Mouse (Mus musculus): ENCODE data around the gene Gm20388. TPM values are rescaled to one million over a fixed set of nuclear protein-coding genes. Genes with fewer than 3 reads are reported as not detected.

The Gm20388 gene
- total RNA-seq, 2 experiments from 2014 or later = 2.2 to 7.6 TPM

DNA sequence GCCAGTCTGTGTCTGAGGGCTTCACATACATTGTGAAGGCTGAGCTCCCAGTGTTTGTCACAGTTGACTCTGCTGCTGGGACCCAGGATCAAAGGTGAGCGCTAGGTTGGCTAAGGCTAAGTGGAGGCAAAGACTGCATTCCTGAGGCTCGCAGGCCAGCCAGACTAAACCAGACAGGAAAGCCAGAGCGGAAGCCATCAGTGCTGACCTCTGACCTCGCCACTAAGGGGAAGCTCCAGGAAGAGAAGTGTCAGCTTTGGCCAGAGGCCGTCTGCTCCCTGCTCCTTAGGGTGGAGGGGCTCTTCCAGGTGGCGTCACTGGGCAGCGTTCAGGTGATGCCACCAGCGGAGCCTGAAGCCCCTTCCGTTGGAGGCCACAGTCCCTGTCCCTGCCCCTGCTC is 665.2 kb downstream of the Gm20388 start:
- TF ChIP-seq CTCF (conservative IDR thresholded peaks at IDR 0.05) = no peak
- DNase-seq (ENCODE audit: low spot score in 2 of 2) = no peak

GRCm38 (mm10) chr8:120577821-120578220 is 667.2 kb downstream of the Gm20388 start:
- no peak for DNase-seq (ENCODE audit: low spot score in 2 of 2)
- Histone ChIP-seq H3K27ac (peak overlapping the region; percentile 90), H3K4me3 (no peak overlapping the region)
- no peak for TF ChIP-seq CTCF (conservative IDR thresholded peaks at IDR 0.05)

More for the DNA sequence above, 665.2 kb downstream of the Gm20388 start:
- no peak overlapping the region for H3K4me3 ChIP-seq
- H3K27ac ChIP-seq = peak overlapping the region; percentile 90

DNA sequence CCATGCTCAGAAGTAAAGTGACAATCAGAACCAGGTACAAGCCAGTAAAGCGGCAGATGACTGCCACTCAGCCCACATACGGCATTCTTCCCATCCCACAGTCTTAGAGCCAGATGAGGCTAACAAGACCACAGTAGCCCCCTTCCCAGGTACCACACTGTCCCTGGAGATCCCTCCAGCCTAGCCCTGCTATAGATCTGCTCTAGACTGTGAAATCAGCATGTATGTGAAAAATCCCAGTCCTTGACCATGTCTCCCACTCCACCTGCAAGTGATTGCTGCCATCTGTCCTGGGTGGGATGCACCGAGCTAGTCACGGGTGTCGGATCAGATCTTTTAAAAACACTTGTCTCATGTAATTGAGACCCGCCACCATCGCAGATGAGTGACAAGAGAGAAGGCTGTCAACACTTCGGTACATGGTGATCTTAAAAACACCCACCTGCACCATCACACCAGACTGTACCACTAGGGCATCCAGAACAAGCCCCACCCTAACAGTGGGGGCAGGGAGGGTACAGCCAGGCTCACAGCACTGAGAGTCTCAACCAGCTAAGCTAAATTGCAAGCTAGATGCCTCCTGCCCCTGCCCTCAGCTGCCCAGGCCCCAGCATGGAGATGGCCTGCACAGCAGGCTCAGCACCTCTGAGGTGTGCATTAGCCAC is 669.8 kb downstream of the Gm20388 start:
- peak; percentile 63 to 75 for DNase-seq (ENCODE audit: low spot score in 2 of 2)
- Histone ChIP-seq H3K4me3 (no peak overlapping the region), H3K27ac (peak overlapping the region; percentile 90)
- no peak for TF ChIP-seq CTCF (conservative IDR thresholded peaks at IDR 0.05)

DNA sequence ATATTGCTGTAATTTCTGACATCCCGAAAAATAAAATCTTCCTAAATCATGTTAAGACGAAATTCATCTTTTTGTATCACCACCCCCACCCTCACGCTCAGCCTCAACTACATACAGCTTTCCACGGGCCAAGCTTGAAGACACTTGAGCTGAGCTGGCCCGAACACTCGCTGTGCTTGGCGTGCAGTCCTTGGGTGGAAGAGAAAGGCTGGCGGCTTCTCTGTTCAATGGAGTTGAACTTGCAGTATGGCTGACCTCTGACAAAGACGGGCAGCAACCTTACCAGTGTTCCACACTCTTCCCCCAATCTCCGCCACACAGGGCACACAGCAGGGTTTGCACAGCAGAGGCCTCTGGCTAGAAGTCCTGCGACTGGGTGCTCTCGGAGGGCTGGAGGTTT is 670.7 kb downstream of the Gm20388 start:
- DNase-seq (ENCODE audit: low spot score in 2 of 2) = no peak
- no peak overlapping the region for H3K4me3 ChIP-seq
- peak overlapping the region; percentile 90 for H3K27ac ChIP-seq
- no peak for TF ChIP-seq CTCF (conservative IDR thresholded peaks at IDR 0.05)

DNA sequence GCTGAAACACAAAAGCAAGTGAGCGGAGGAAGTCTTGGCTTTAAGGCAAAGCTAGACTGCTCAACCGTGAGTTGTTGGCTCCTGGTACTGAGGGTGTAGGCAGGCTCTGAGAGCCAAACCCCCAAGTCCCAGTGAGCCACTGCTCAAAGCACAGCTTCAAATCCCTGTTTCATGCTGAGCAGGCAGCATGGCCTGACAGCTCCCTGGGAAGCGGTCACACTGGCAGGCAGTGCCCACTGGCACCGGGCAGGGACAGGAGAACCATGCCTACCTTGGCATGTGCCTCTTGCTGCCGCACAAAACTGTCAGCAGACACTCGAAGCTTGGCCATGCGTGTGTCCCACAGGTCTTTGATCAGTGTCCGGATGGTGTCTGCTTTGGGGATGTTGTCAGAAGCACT is 671.2 kb downstream of the Gm20388 start:
- H3K4me3 ChIP-seq = no peak overlapping the region
- peak overlapping the region; percentile 90 for H3K27ac ChIP-seq
- no peak for DNase-seq (ENCODE audit: low spot score in 2 of 2)
- no peak for TF ChIP-seq CTCF (conservative IDR thresholded peaks at IDR 0.05)

DNA sequence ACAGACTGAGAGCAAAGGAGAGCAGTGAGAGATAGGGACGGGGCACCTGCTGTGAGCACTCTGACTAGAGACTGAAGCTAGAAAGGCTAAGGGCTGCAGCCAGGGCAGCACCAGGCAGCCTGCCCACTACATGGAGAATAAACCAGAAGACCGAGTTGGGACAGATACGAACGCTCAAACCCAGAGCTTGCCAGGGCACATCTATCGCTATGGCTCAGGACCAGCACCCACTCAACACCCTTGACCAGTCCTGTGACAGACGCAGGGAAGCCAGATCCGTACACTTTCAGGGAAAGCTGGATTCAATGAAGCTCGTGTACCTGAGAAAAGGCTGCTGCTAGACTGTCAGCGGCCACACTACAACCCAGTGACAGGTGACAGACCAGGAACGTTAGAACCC is 674.9 kb downstream of the Gm20388 start:
- H3K4me3 ChIP-seq = no peak overlapping the region
- TF ChIP-seq CTCF (conservative IDR thresholded peaks at IDR 0.05) = no peak
- no peak overlapping the region for H3K27ac ChIP-seq
- DNase-seq (ENCODE audit: low spot score in 2 of 2) = no peak

- peak within 1 kb of the TSS; percentile 81 for H3K27ac ChIP-seq
- peak; percentile 29 for TF ChIP-seq CTCF (conservative IDR thresholded peaks at IDR 0.05)
- peak; percentile 98 to 100 for DNase-seq (ENCODE audit: low spot score in 2 of 2)
- H3K4me3 ChIP-seq = peak within 1 kb of the TSS; percentile 47
Measured at GRCm38 (mm10) chr8:120588908-120589771, 678.5 kb downstream of the Gm20388 start, which contains the start of gene Gins2. Gins2 (minus strand) TSS chr8:120589304.

DNA sequence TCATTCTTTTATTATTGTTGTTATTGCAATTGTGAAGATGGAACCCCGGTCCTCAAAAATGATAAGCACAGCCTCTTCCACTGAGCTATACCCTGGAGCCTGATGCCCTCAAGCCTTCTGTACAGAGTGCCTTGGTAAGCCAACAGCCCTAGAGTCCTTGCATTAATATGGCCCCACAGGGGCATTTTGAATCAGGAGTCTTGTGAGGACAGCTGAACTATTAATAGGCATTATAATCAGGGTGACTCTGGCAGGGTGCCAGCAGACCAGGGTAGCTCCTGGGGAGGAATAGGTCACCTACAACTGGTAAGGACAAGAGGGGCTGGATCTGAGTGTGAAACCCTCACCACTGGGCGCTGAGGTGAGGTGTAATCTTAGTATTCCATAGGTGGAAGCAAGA is 679.3 kb downstream of the Gm20388 start:
- Histone ChIP-seq H3K27ac (peak overlapping the region; percentile 81), H3K4me3 (peak overlapping the region; percentile 47)
- TF ChIP-seq CTCF (conservative IDR thresholded peaks at IDR 0.05) = no peak
- no peak for DNase-seq (ENCODE audit: low spot score in 2 of 2)

DNA sequence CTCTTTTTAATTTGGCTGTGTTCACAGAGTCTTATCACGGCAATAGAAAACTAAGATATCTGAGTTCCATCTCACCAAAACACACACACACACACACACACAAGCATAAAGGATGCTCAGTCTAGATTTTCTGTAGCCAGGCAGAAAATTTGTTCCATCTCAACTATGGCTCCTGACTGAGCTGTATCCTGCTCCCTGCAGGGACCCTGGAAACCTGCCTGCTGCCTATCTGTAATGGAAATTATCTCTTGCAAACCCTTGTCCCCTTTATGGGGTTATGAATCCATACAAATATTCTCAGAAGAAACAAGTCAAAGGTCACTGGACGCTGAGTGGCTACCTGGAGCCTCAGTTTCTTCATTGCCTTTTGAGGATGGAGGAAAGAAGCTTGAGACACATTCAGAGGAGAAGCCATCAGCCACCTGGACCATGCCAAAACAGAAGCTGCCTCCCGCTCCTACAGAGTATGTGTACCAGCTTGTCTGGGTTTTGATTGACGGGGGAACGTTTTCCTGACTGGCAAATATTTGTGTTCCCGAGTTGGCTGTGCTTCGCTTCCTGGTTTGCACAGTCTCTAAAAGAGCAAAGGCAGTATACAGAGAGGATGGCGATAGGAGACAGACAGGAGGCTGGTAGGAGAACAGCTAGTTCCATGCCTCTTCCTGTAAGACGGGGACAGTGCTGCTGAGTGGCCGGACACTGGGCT is 681.1 kb downstream of the Gm20388 start:
- no peak overlapping the region for H3K4me3 ChIP-seq
- DNase-seq (ENCODE audit: low spot score in 2 of 2) = peak; percentile 60 to 81
- TF ChIP-seq CTCF (conservative IDR thresholded peaks at IDR 0.05) = no peak
- H3K27ac ChIP-seq = peak overlapping the region; percentile 82

DNA sequence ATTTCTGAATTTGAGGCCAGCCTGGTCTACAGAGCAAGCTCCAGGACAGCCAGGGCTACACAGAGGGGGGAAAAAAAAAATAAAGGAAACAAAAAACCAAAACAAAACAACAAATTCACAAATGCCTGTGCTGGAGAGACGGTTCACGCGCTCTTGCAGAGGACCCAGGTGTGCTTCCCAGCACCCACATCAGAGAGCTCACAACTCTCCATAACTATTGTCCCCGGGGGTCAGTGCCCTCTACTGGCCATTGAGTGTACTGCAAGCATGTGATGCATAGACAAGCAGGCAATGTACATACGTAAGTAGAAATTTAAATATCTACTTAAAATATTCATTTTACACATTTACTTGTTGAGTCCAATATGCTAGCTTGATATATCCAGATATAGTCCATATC is 683.9 kb downstream of the Gm20388 start:
- no peak overlapping the region for H3K27ac ChIP-seq
- H3K4me3 ChIP-seq = no peak overlapping the region
- DNase-seq (ENCODE audit: low spot score in 2 of 2) = no peak
- peak; percentile 73 for TF ChIP-seq CTCF (conservative IDR thresholded peaks at IDR 0.05)

- Histone ChIP-seq H3K4me3 (no peak overlapping the region), H3K27ac (no peak overlapping the region)
- TF ChIP-seq CTCF (conservative IDR thresholded peaks at IDR 0.05) = peak; percentile 95
- no peak for DNase-seq (ENCODE audit: low spot score in 2 of 2)
Measured at GRCm38 (mm10) chr8:120595963-120596362, 685.3 kb downstream of the Gm20388 start.

GRCm38 (mm10) chr8:120598579-120598978 is 687.9 kb downstream of the Gm20388 start:
- peak; percentile 88 to 91 for DNase-seq (ENCODE audit: low spot score in 2 of 2)
- H3K27ac ChIP-seq = peak overlapping the region; percentile 71
- no peak for TF ChIP-seq CTCF (conservative IDR thresholded peaks at IDR 0.05)
- no peak overlapping the region for H3K4me3 ChIP-seq

GRCm38 (mm10) chr8:120599504-120599903 is 688.9 kb downstream of the Gm20388 start:
- peak; percentile 86 for TF ChIP-seq CTCF (conservative IDR thresholded peaks at IDR 0.05)
- peak; percentile 72 to 78 for DNase-seq (ENCODE audit: low spot score in 2 of 2)
- Histone ChIP-seq H3K4me3 (no peak overlapping the region), H3K27ac (peak overlapping the region; percentile 70; the same call in 1 of the 2 replicates)
